Mouse (Mus musculus) monocyte, adult 5-6 weeks (primary cell): ENCODE results near the gene Ube2g2. TPM values are rescaled to one million over a fixed set of nuclear protein-coding genes. Genes with fewer than 3 reads are reported as not detected.
A peak's percentile ranks its signal among the peaks of the same experiment; 100 is the strongest.

ENCODE experiments used
- ATAC-seq: fragments of 153-309, 156-312 bp; replicated peaks from 2 replicates; pipeline ENCODE4 v1.8.0; 2017; ENCODE audit warnings: mild to moderate bottlenecking; ENCODE audit not compliant: low TSS enrichment, insufficient number of reproducible peaks, severe bottlenecking, poor library complexity, low FRiP score
- total RNA-seq: library from RNA; stranded (forward); fragments of 200-1000, 200-491, 200-594 nt; gene quantifications from 3 replicates; pipeline ENCODE4 v1.2.3, GENCODE M21; 2017

Gene Ube2g2
- total RNA-seq, 1 experiment from 2014 or later: 70.3 TPM

- no peak for ATAC-seq
Measured at GRCm38 (mm10) chr10:77605368-77605767, 16.7 kb upstream of the Ube2g2 start.

- ATAC-seq: peak; percentile 79
Measured at GRCm38 (mm10) chr10:77605908-77606826, 15.9 kb upstream of the Ube2g2 start, which contains the start of the genes Sumo3 and Gm49325. Gene Sumo3 (plus strand): TSS chr10:77606097. Gene Gm49325 (plus strand): TSS chr10:77606197.

- peak; percentile 4; the same call in 1 of the 2 replicates for ATAC-seq
Measured at GRCm38 (mm10) chr10:77606855-77607254, 15.2 kb upstream of the Ube2g2 start.

GRCm38 (mm10) chr10:77607441-77607840 lies 14.6 kb upstream of the Ube2g2 start:
- no peak for ATAC-seq

GRCm38 (mm10) chr10:77608589-77608988 lies 13.5 kb upstream of the Ube2g2 start:
- ATAC-seq: no peak

- no peak for ATAC-seq
Measured at GRCm38 (mm10) chr10:77610221-77610961, 11.7 kb upstream of the Ube2g2 start.

- no peak for ATAC-seq
Measured at GRCm38 (mm10) chr10:77613409-77613808, 8.7 kb upstream of the Ube2g2 start.

GRCm38 (mm10) chr10:77615647-77616046 lies 6.4 kb upstream of the Ube2g2 start:
- no peak for ATAC-seq

GRCm38 (mm10) chr10:77616166-77616565 lies 5.9 kb upstream of the Ube2g2 start:
- no peak for ATAC-seq

GRCm38 (mm10) chr10:77616926-77617325 lies 5.1 kb upstream of the Ube2g2 start:
- ATAC-seq: no peak

GRCm38 (mm10) chr10:77621546-77621945 lies 529 bp upstream of the Ube2g2 start:
- no peak for ATAC-seq

GRCm38 (mm10) chr10:77623069-77623492 lies 1.0 kb downstream of the Ube2g2 start:
- no peak for ATAC-seq

GRCm38 (mm10) chr10:77623639-77624400 lies 1.7 kb downstream of the Ube2g2 start:
- ATAC-seq: no peak

GRCm38 (mm10) chr10:77624570-77624995 lies 2.5 kb downstream of the Ube2g2 start:
- peak; percentile 37; the same call in 1 of the 2 replicates for ATAC-seq

- ATAC-seq: no peak
Measured at GRCm38 (mm10) chr10:77626036-77626435, 4.0 kb downstream of the Ube2g2 start.

GRCm38 (mm10) chr10:77626591-77626990 lies 4.5 kb downstream of the Ube2g2 start:
- ATAC-seq: 0 out of 2 replicates have a peak, but pooled peaks have one; percentile 4

- peak; percentile 61 for ATAC-seq
Measured at GRCm38 (mm10) chr10:77627497-77627896, 5.4 kb downstream of the Ube2g2 start.

GRCm38 (mm10) chr10:77629163-77629562 lies 7.1 kb downstream of the Ube2g2 start:
- no peak for ATAC-seq

- ATAC-seq: 0 out of 2 replicates have a peak, but pooled peaks have one; percentile 3
Measured at GRCm38 (mm10) chr10:77629970-77630369, 7.9 kb downstream of the Ube2g2 start.
